Mouse (Mus musculus) G1E (cell line): ENCODE data around the gene Zbtb46.

Experiments
- CTCF ChIP-seq: IDR thresholded peaks from 2 replicates; pipeline ENCODE4 v1.5.1; 2012; ENCODE audit warnings: low read depth, low read length, inconsistent platforms, mixed read lengths
- GATA1 ChIP-seq: IDR thresholded peaks from 2 replicates; pipeline ENCODE4 v1.6.1; 2012; ENCODE audit warnings: borderline replicate concordance, low read length, inconsistent platforms, mixed read lengths

GRCm38 (mm10) chr2:181413141-181413540, 46.1 kb downstream of the Zbtb46 start:
- TF ChIP-seq CTCF (no peak), GATA1 (no peak)
